Mouse (Mus musculus) neural tube, embryonic 12.5 days (tissue): ENCODE measurements around the gene Evi2. TPM values are rescaled to one million over a fixed set of nuclear protein-coding genes. Genes with fewer than 3 reads are reported as not detected.

Source experiments
- ATAC-seq: fragments of 200-750 bp; cut with Nextera tagmentation; 2 replicates; pipeline ENCODE4 v1.8.0; 2017; ENCODE audit warnings: low read depth, mild to moderate bottlenecking, moderate TSS enrichment, moderate library complexity; ENCODE audit not compliant: low FRiP score
- H3K27ac ChIP-seq: fragments of 300-500 bp; sonication (generic); 2 replicates; pipeline ENCODE4 v1.5.1; 2016
- H3K27me3 ChIP-seq: fragments of 300-500 bp; sonication (generic); replicated peaks from 2 replicates; pipeline ENCODE4 v1.6.1; 2016; ENCODE audit warnings: mild to moderate bottlenecking
- H3K36me3 ChIP-seq: fragments of 300-500 bp; sonication (generic); 2 replicates; pipeline ENCODE4 v1.6.1; 2016; ENCODE audit warnings: mild to moderate bottlenecking
- H3K4me1 ChIP-seq: fragments of 300-500 bp; sonication (generic); 2 replicates; pipeline ENCODE4 v1.6.1; 2016
- H3K4me2 ChIP-seq: fragments of 300-500 bp; sonication (generic); replicated peaks from 2 replicates; pipeline ENCODE4 v1.6.1; 2016; ENCODE audit warnings: mild to moderate bottlenecking
- H3K4me3 ChIP-seq: fragments of 300-500 bp; sonication (generic); 2 replicates; pipeline ENCODE4 v1.5.1; 2016
- H3K9ac ChIP-seq: fragments of 300-500 bp; sonication (generic); 2 replicates; pipeline ENCODE4 v1.6.1; 2016; ENCODE audit warnings: mild to moderate bottlenecking
- H3K9me3 ChIP-seq: fragments of 300-500 bp; sonication (generic); 2 replicates; pipeline ENCODE4 v1.6.1; 2016; ENCODE audit warnings: mild to moderate bottlenecking
- WGBS: fragments of 180-500 bp; shearing (Covaris S2); methylation state at CpG from one replicate; pipeline ENCODE4 v1.1.7; 2016; 5-methylcytosine and 5-hydroxymethylcytosine counted together
- polyA plus RNA-seq: library from polyadenylated mRNA; unstranded; fragments of >200 nt; fragmentation: Nextera tagmentation; extraction: Ambion mirVana; gene quantifications from 2 replicates; pipeline ENCODE4 v1.2.1, GENCODE M21; 2016

The Evi2 gene
- polyA plus RNA-seq, 1 experiment from 2014 or later: 1.3 TPM

- Histone ChIP-seq H3K9me3 (no peaks in the 10 kb centered on the region), H3K4me3 (no peak overlapping the region), H3K9ac (no peak overlapping the region), H3K4me2 (no peak overlapping the region), H3K27me3 (no peaks in the 10 kb centered on the region), H3K27ac (no peak overlapping the region), H3K36me3 (no peaks in the 10 kb centered on the region; the same call in 1 of the 2 replicates), H3K4me1 (no peaks in the 10 kb centered on the region)
- ATAC-seq: no peak
- WGBS: 87% methylated on average over 1 of the region's 1 CpGs
These were observed 7.4 kb downstream of the Evi2 start for GRCm38 (mm10) chr11:79522944-79523343.

GRCm38 (mm10) chr11:79521930-79522329, 8.5 kb downstream of the Evi2 start:
- H3K27ac ChIP-seq: no peak overlapping the region
- no peaks in the 10 kb centered on the region for H3K9me3 ChIP-seq
- H3K4me1 ChIP-seq: no peaks in the 10 kb centered on the region
- H3K4me2 ChIP-seq: no peak overlapping the region
- no peak overlapping the region for H3K9ac ChIP-seq
- H3K27me3 ChIP-seq: no peaks in the 10 kb centered on the region
- no peak overlapping the region for H3K4me3 ChIP-seq
- ATAC-seq: no peak
- no peaks in the 10 kb centered on the region for H3K36me3 ChIP-seq

GRCm38 (mm10) chr11:79520772-79521171, 9.6 kb downstream of the Evi2 start:
- no peak overlapping the region for H3K4me3 ChIP-seq
- H3K4me1 ChIP-seq: no peaks in the 10 kb centered on the region
- no peaks in the 10 kb centered on the region for H3K36me3 ChIP-seq
- H3K27me3 ChIP-seq: no peaks in the 10 kb centered on the region
- H3K9me3 ChIP-seq: no peaks in the 10 kb centered on the region
- H3K4me2 ChIP-seq: no peak overlapping the region
- no peak for ATAC-seq
- H3K9ac ChIP-seq: no peak overlapping the region
- no peak overlapping the region for H3K27ac ChIP-seq

GRCm38 (mm10) chr11:79519878-79520291, 10.5 kb downstream of the Evi2 start:
- ATAC-seq: no peak
- Histone ChIP-seq H3K36me3 (no peaks in the 10 kb centered on the region), H3K4me3 (no peak overlapping the region), H3K9me3 (no peaks in the 10 kb centered on the region), H3K9ac (no peak overlapping the region), H3K27ac (no peak overlapping the region), H3K27me3 (no peaks in the 10 kb centered on the region), H3K4me2 (no peak overlapping the region), H3K4me1 (no peaks in the 10 kb centered on the region)
- 91% methylated on average over 1 of the region's 1 CpGs for WGBS

DNA sequence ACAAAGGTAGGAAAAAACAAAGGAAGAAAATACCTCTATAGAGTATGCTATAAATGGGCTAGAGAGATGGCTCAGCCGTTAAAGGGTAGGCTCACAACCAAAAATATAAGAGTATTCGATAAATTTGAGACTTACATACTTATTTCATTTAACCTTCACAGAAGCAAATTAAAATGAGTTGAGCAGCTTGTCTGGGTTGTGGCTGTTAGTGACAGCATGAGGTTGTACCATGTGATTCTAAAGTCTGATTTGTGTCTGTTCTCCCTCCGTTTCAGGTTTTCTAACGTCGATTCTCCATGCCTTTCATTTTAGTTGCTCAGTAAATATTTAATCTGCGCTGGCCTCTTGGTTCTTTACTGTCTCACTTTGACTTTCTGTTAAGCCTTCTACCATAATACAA, 11.1 kb downstream of the Evi2 start:
- no peak for ATAC-seq
- WGBS: 88% methylated on average over 6 of the region's 6 CpGs
- H3K27ac ChIP-seq: no peak overlapping the region

GRCm38 (mm10) chr11:79515798-79516197, 14.6 kb downstream of the Evi2 start:
- ATAC-seq: no peak
- no peaks in the 10 kb centered on the region for H3K27me3 ChIP-seq
- no peak overlapping the region for H3K4me2 ChIP-seq
- WGBS: 98% methylated on average over 2 of the region's 2 CpGs
- H3K36me3 ChIP-seq: no peaks in the 10 kb centered on the region
- H3K4me3 ChIP-seq: no peak overlapping the region
- H3K4me1 ChIP-seq: no peaks in the 10 kb centered on the region
- H3K27ac ChIP-seq: no peak overlapping the region
- H3K9ac ChIP-seq: no peak overlapping the region
- no peaks in the 10 kb centered on the region for H3K9me3 ChIP-seq

More for the DNA sequence above, 11.1 kb downstream of the Evi2 start:
- Histone ChIP-seq H3K27me3 (no peaks in the 10 kb centered on the region), H3K4me2 (no peak overlapping the region), H3K4me3 (no peak overlapping the region), H3K9me3 (no peaks in the 10 kb centered on the region), H3K9ac (no peak overlapping the region), H3K36me3 (no peaks in the 10 kb centered on the region), H3K4me1 (no peaks in the 10 kb centered on the region)

- no peaks in the 10 kb centered on the region for H3K27me3 ChIP-seq
- H3K9ac ChIP-seq: no peak overlapping the region
- no peak overlapping the region for H3K4me2 ChIP-seq
- ATAC-seq: no peak
- no peaks in the 10 kb centered on the region for H3K4me1 ChIP-seq
- WGBS: 82% methylated on average over 6 of the region's 6 CpGs
- H3K9me3 ChIP-seq: no peaks in the 10 kb centered on the region
- no peaks in the 10 kb centered on the region for H3K36me3 ChIP-seq
- H3K27ac ChIP-seq: no peak overlapping the region
- H3K4me3 ChIP-seq: no peak overlapping the region
These were observed 15.1 kb downstream of the Evi2 start for GRCm38 (mm10) chr11:79515331-79515730.

GRCm38 (mm10) chr11:79511970-79512369, 18.4 kb downstream of the Evi2 start:
- Histone ChIP-seq H3K9me3 (no peaks in the 10 kb centered on the region), H3K9ac (no peak overlapping the region), H3K4me1 (no peaks in the 10 kb centered on the region), H3K27ac (no peak overlapping the region), H3K27me3 (no peaks in the 10 kb centered on the region), H3K4me3 (no peak overlapping the region), H3K4me2 (no peak overlapping the region), H3K36me3 (no peaks in the 10 kb centered on the region)
- 93% methylated on average over 3 of the region's 3 CpGs for WGBS
- no peak for ATAC-seq

DNA sequence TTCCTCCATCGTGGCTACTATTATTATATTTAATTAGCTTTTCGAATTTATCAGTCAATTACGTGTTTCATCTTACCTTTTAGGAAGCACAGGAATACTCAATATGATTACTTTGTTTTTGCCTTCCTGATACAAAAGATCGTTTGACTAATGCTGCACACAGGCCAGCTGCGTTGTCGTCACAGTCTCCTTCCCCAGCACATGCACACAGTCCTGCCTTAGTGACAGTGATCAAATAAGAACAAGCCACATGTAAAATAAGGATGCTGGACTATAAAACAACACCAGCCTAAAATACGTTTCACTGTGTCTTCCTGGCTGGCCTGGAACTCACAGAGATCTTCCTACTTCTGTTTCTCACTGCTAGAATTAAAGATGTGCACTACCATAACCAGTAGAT, 25.9 kb downstream of the Evi2 start:
- no peak for ATAC-seq

GRCm38 (mm10) chr11:79503845-79504244, 26.5 kb downstream of the Evi2 start, which contains the start of gene Omg:
Gene Omg, minus strand, starts transcription at chr11:79504084.
- H3K9me3 ChIP-seq: no peaks in the 10 kb centered on the region
- H3K36me3 ChIP-seq: no peaks in the 10 kb centered on the region
- no peak within 1 kb of the TSS for H3K4me3 ChIP-seq
- H3K4me1 ChIP-seq: peaks cover 4% of the 10 kb centered on the region; the same call in 1 of the 2 replicates
- no peak within 1 kb of the TSS for H3K27ac ChIP-seq
- H3K27me3 ChIP-seq: no peaks in the 10 kb centered on the region
- ATAC-seq: no peak
- WGBS: 37% methylated on average over 8 of the region's 8 CpGs
- H3K9ac ChIP-seq: no peak within 1 kb of the TSS
- no peak within 1 kb of the TSS for H3K4me2 ChIP-seq

More for the DNA sequence above, 25.9 kb downstream of the Evi2 start:
- H3K27me3 ChIP-seq: no peaks in the 10 kb centered on the region
- peaks cover 4% of the 10 kb centered on the region; the same call in 1 of the 2 replicates for H3K4me1 ChIP-seq
- H3K36me3 ChIP-seq: no peaks in the 10 kb centered on the region
- H3K27ac ChIP-seq: no peak overlapping the region
- no peak overlapping the region for H3K9ac ChIP-seq
- H3K9me3 ChIP-seq: no peaks in the 10 kb centered on the region
- no peak overlapping the region for H3K4me2 ChIP-seq
- WGBS: 75% methylated on average over 7 of the region's 7 CpGs
- H3K4me3 ChIP-seq: no peak overlapping the region

DNA sequence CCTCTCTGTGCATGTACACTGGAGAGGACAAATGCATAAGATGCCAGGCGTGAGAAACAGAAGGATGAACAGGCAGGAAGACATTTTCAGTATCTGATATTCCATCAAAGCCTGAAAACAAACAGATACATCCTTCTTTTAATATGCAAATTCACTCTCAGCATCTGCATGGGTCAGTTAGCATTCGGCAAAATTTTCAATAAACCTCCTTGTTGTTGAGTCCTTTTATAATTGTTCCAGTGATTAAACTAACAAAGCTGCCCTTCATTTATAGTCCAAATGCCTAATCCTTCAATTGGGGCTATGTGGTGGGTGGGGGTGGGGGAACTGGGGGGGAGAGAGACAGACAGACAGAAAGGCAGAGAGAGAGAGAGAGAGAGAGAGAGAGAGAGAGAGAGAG, 27.5 kb downstream of the Evi2 start:
- H3K27ac ChIP-seq: no peak overlapping the region
- no peak overlapping the region for H3K4me2 ChIP-seq

DNA sequence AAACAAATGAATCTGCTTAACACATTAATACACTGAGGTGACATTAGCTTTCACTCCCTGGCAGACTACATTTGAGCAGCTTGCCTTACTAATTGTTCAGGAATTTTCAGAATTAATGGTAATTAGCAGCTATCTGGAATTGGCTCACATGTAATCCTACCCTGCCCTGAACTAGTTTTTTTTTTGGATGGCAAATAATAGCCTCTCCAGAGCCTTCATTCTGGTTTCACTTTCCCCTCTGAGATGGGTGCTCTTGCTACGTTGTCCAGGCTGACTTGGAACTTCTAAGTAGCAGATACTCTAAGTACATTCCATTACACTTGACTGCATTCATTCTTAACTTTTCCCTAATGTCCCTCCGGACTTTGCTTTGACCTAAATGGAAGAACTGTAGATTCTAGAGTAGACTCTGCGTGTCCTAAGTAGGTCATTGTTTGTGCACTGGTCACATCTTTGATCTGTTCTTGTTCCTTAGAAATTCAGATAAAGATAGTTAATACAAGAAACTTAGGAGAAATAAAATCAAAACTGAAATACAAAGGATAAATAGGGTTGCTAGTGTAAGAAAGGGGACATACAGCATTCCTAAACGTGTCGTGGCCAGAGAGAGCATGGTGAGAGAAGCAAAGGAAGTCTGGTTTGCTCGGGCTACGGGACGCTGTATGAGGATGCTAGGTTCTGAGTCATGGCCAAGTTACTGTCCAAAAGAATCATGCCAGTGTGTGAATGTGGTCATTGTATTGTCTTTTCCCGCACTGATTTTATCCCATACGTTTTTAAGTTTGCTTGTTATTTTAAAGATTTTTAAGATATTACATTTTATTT, 35.2 kb downstream of the Evi2 start:
- H3K27ac ChIP-seq: no peak overlapping the region
- H3K4me3 ChIP-seq: no peak overlapping the region
- peaks cover 9% of the 10 kb centered on the region for H3K36me3 ChIP-seq
- WGBS: 83% methylated on average over 10 of the region's 10 CpGs
- H3K9ac ChIP-seq: no peak overlapping the region
- H3K4me1 ChIP-seq: no peaks in the 10 kb centered on the region
- no peaks in the 10 kb centered on the region for H3K27me3 ChIP-seq
- no peak overlapping the region for H3K4me2 ChIP-seq
- ATAC-seq: no peak
- no peaks in the 10 kb centered on the region for H3K9me3 ChIP-seq

More for the DNA sequence above, 27.5 kb downstream of the Evi2 start:
- H3K9me3 ChIP-seq: no peaks in the 10 kb centered on the region
- H3K9ac ChIP-seq: no peak overlapping the region
- WGBS: 34% methylated on average over 2 of the region's 2 CpGs
- no peaks in the 10 kb centered on the region for H3K36me3 ChIP-seq
- H3K4me1 ChIP-seq: peaks cover 4% of the 10 kb centered on the region; the same call in 1 of the 2 replicates
- H3K4me3 ChIP-seq: no peak overlapping the region
- ATAC-seq: no peak
- no peaks in the 10 kb centered on the region for H3K27me3 ChIP-seq

DNA sequence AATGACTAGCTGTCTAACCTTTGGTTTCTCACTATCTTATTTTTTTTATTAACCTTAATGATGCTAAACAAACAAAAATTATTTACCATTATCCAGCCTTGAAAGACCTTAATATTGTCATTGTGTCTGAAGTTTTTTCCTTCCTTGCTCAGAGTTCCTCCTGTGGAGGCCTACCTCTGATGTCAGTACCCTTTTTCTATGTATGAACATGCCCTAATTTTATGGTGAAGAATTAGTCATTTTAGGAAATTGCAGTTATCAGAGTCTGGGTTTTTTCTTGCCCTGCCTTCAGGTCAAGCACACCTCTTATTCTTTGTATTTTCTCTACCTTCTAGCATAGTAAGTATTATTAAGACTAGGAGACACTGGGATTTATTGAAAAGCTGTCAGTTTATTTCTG, 45.7 kb downstream of the Evi2 start:
- no peaks in the 10 kb centered on the region for H3K9me3 ChIP-seq
- peaks cover 25% of the 10 kb centered on the region for H3K36me3 ChIP-seq
- H3K4me1 ChIP-seq: no peaks in the 10 kb centered on the region
- H3K27me3 ChIP-seq: no peaks in the 10 kb centered on the region
- H3K4me3 ChIP-seq: no peak overlapping the region
- H3K27ac ChIP-seq: no peak overlapping the region
- ATAC-seq: no peak
- no peak overlapping the region for H3K4me2 ChIP-seq
- H3K9ac ChIP-seq: no peak overlapping the region
